Mouse (Mus musculus) telencephalon, adult 2 months (tissue): Measurements from ENCODE around the gene H2-M10.2.
"Not testable (repeated sequence)": the region's sequence is repeated elsewhere in the genome, so short reads cannot be mapped to it uniquely, and the experiment has no call there.

Experiments
- DNase-seq: peaks from one replicate; pipeline ENCODE4 v3.0.0-alpha.2; 2011; ENCODE audit warnings: low read depth, low spot score

H2-M10.2 gene

DNA sequence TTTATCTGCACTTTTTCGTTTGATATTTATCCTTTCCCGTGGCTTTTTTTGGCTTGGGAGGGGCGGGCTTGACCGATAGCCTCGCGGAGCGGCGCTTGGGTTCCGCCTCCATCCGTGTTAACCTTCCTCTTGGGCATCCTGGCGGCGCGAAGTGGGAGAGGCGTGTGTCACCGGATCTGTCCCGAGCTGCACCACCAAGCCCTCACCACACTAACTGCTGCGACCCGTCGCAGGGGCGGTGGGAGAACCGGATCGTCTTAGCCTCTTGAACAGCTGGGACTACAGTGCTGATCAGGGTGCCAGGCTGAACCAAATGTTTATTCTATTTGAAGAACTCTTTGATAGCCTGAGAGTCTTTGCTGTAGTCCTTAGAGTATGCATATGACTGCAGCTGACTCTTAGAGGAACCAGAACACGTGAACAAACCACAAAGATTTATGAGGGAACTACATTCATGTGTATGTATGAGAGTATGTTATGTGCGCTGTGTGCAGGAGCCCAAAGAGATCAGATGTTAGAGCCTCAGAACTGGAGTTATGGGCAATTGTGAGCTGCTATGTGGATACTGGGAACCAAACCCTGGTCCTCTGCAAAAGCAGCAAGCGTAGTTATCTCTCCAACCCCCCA is 33.9 kb downstream of the H2-M10.2 start:
- no peak for DNase-seq

DNA sequence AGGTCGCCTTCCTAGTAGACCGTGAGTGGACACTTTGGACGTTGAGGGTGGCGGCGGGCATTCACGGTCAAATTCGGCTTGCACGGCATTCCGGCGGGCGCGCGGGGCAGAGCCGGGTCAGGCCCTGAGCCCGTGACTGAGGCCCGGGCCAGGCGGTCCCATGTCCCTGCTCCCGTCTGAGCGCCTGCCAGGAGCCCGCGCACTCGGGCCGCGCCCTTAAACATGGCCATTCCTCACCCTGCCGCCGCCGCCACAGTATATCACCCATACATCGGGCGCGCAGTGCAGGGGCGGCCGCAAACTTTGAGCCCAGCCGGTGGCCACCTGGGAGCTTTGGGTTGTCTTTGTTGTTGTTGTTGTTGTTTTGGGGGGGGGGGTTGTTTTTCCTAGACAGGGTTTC is 37.4 kb downstream of the H2-M10.2 start:
- no peak for DNase-seq

DNA sequence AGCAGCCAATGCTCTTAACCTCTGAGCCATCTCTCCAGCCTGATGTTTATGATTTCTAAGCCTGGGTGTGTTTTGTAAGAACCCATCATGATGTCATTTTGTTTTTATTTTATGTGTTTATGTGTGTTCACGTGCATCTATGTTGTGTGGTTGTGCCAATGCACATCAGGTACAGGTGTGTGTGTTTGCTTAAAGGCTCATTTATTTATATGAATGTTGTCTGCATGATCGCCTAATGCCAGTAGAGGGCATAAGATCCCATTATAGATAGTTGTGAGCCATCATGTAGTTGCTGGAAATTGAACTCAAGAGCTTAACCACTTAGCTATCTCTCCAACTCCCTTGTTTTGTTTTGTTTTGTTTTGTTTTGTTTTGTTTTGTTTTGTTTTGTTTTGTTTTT is 40.5 kb downstream of the H2-M10.2 start:
- DNase-seq = no peak

DNA sequence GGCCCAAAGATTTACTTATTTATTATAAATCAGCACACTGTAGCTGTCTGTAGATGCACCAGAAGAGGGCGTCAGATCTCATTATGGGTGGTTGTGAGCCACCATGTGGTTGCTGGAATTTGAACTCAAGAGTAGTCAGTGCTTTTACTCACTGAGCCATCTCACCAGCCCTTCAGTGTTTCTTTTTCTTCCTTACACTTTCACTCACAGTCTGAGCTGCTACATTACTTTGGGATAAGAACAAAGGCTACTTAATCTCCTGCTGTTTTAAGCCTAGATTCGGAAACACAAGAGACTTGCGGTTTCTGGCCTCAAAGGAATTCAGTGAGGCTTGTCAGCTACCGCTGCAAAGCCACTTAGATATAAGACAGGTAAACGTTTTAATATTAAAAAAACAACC is 42.3 kb downstream of the H2-M10.2 start:
- no peak for DNase-seq

DNA sequence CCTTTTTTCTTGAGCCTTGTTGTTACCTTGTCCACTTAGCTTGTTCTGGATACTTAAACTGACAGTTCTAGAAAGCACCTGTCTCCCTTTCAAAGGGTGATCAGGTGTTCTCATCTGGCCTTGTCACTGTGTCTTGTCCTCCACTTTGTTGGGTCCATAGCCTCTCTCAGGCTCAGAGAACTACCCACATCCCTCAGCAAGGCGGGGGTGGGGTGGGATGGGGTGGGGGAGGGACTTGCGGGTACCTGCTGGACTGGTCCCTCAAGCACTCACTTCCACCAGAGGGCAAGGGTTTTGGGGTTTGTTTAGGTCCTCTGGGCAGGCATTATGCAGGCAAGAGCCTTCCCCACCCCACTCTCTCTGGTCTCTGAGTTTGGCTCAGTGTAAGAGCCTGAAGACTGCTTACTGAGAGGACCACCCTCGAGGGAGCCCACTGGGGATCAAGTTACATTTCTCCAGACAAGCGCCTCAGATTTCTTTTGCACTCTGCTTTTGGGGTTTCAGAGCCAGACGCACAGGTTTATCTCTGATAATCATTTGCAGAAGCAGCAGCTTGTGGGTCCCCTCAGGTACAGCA is 45.6 kb downstream of the H2-M10.2 start:
- DNase-seq = no peak

DNA sequence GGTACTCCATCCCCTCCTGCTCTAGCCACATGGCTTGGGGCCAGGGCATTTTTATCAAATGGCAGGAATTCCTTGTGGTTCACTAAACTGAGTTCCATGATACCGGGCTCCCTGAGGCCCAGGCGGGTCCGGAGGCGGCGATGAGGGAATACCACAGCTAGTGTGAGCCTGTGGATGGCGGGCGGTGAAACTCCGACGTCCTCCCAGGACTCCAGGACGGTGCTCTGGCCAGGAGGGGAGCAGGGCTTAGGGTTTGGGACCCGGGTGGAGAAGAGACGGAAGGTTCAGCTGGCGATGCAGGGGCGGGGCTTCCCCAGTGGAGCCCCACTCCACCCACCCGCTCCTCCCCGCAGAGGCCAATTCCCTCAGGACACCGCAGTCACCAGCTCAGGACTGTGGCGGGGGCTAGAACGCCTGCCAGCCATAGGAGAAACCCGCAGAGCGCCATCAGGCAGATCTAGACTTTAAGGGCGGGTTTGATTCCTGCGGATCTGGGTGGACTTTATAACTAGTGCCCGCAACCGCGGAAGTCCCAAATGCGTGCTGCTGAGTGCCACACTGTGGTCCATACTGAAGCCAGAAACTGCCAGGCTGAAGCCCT is 48.9 kb downstream of the H2-M10.2 start:
- no peak for DNase-seq

DNA sequence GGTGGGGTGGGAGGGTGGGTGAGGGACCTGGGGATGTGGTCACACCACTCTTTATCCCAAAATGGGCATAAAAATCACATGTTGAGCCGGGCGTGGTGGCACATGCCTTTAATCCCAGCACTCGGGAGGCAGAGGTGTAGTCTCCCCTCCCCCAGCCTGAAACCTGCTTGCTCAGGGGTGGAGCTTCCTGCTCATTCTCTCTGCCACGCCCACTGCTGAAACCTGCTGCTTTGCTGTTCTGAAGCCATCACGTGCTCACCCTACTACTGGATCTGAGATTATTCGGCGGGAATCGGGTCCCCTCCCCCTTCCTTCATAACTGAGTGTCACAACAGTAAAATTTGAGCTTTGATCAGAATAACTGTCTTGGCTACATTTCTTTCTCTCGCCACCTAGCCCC is 51.0 kb downstream of the H2-M10.2 start:
- not testable (repeated sequence) for DNase-seq
